Mouse (Mus musculus): ENCODE measurements around the gene Hoga1.

Hoga1 gene

GRCm38 (mm10) chr19:42045269-42046102 lies at the start of gene Hoga1:
TSS of gene Hoga1 (plus strand) at chr19:42045610.
- DNase-seq (ENCODE audit: low spot score) = peak; percentile 70

- DNase-seq (ENCODE audit: low spot score) = no peak
Observed at GRCm38 (mm10) chr19:41997090-41997489, 48.3 kb upstream of the Hoga1 start.

- DNase-seq (ENCODE audit: low spot score) = no peak
Observed at GRCm38 (mm10) chr19:41998770-41999548, 46.5 kb upstream of the Hoga1 start.

GRCm38 (mm10) chr19:41999688-42000283 lies 45.6 kb upstream of the Hoga1 start:
- no peak for DNase-seq (ENCODE audit: low spot score)

GRCm38 (mm10) chr19:42000446-42000958 lies 44.9 kb upstream of the Hoga1 start:
- DNase-seq (ENCODE audit: low spot score) = no peak

- DNase-seq (ENCODE audit: low spot score) = no peak
Observed at GRCm38 (mm10) chr19:42001253-42001980, 44.0 kb upstream of the Hoga1 start.

- DNase-seq (ENCODE audit: low spot score) = no peak
Observed at GRCm38 (mm10) chr19:42004258-42004657, 41.2 kb upstream of the Hoga1 start.

GRCm38 (mm10) chr19:42005616-42006015 lies 39.8 kb upstream of the Hoga1 start:
- no peak for DNase-seq (ENCODE audit: low spot score)

GRCm38 (mm10) chr19:42006568-42006967 lies 38.8 kb upstream of the Hoga1 start:
- no peak for DNase-seq (ENCODE audit: low spot score)

GRCm38 (mm10) chr19:42008586-42008985 lies 36.8 kb upstream of the Hoga1 start:
- DNase-seq (ENCODE audit: low spot score) = no peak

GRCm38 (mm10) chr19:42009067-42009466 lies 36.3 kb upstream of the Hoga1 start:
- peak; percentile 42 for DNase-seq (ENCODE audit: low spot score)

- DNase-seq (ENCODE audit: low spot score) = no peak
Observed at GRCm38 (mm10) chr19:42010436-42010835, 35.0 kb upstream of the Hoga1 start.

GRCm38 (mm10) chr19:42011123-42011522 lies 34.3 kb upstream of the Hoga1 start:
- no peak for DNase-seq (ENCODE audit: low spot score)

- DNase-seq (ENCODE audit: low spot score) = no peak
Observed at GRCm38 (mm10) chr19:42014231-42014825, 31.1 kb upstream of the Hoga1 start.

GRCm38 (mm10) chr19:42015001-42015400 lies 30.4 kb upstream of the Hoga1 start:
- no peak for DNase-seq (ENCODE audit: low spot score)

- no peak for DNase-seq (ENCODE audit: low spot score)
Observed at GRCm38 (mm10) chr19:42016251-42016650, 29.2 kb upstream of the Hoga1 start.

- DNase-seq (ENCODE audit: low spot score) = peak; percentile 38
Observed at GRCm38 (mm10) chr19:42016840-42017239, 28.6 kb upstream of the Hoga1 start.

- DNase-seq (ENCODE audit: low spot score) = peak; percentile 79
Observed at GRCm38 (mm10) chr19:42017399-42018247, 27.8 kb upstream of the Hoga1 start.

- no peak for DNase-seq (ENCODE audit: low spot score)
Observed at GRCm38 (mm10) chr19:42019011-42019522, 26.3 kb upstream of the Hoga1 start.
